Mouse (Mus musculus) left cerebral cortex, postnatal 10 days (tissue): ENCODE measurements at regions not wholly inside any gene's neighbourhood (a gene's known extent, or its start where the extent isn't known, plus 50 kb on each side); places are given as distances from the start of the nearest gene placed in this dataset.

Experiments used
- DNase-seq, 2 experiments: peaks; one replicate each; pipeline ENCODE4 v3.0.0; 2021 to 2022; ENCODE audit warnings: low spot score in 2 of 2, mixed read lengths in 1 of 2; ENCODE audit errors: extremely low spot score in 1 of 2
- intact Hi-C: fragments of 180-260 bp; cut with DNase I; formaldehyde crosslinking; loops from one replicate; pipeline ENCODE4 v1.15.1; 2025

GRCm38 (mm10) chr8:88916064-88916463 lies 127.9 kb downstream of the Sall1 start:
- intact Hi-C loops: no loop called here

GRCm38 (mm10) chr8:88914657-88915056 lies 129.3 kb downstream of the Sall1 start:
- intact Hi-C loops: no loop called here
- no peak for DNase-seq

More at GRCm38 (mm10) chr8:88916064-88916463, 127.9 kb downstream of the Sall1 start:
- DNase-seq: no peak

GRCm38 (mm10) chr8:88914190-88914589 lies 129.8 kb downstream of the Sall1 start:
- DNase-seq: no peak
- intact Hi-C loops: no loop called here

GRCm38 (mm10) chr8:88906244-88906643 lies 137.7 kb downstream of the Sall1 start:
- intact Hi-C loops: no loop called here
- DNase-seq: no peak

- intact Hi-C loops: no loop called here
- no peak for DNase-seq
Measured at GRCm38 (mm10) chr8:88903094-88903493, 140.9 kb downstream of the Sall1 start.

GRCm38 (mm10) chr8:88883751-88884390 lies 160.1 kb downstream of the Sall1 start:
- intact Hi-C loops: no loop called here
- no peak for DNase-seq

GRCm38 (mm10) chr8:88879857-88880256 lies 164.1 kb downstream of the Sall1 start:
- peak in 1 of 2 experiments; percentile 41 for DNase-seq
- intact Hi-C loops: no loop called here

DNA sequence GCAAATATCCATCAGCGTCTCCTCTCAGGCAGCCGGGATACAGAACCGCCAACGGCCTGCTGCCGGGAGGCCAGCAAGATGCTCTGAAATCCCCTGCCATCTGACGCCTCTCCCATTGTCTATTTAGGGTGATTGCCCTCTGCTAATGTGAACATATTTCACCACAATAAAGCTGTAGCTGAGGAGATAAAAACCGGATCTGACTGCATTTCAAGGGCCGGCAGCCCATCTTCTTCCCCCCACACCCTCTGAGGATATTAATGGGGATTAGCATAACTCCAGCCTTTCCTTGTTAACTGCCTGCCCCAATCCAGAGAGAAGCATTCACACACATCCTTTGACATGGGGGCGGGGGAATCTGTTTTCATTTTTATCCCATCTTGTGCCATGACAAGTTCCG lies 166.0 kb downstream of the Sall1 start:
- no peak for DNase-seq
- intact Hi-C loops: no loop called here

DNA sequence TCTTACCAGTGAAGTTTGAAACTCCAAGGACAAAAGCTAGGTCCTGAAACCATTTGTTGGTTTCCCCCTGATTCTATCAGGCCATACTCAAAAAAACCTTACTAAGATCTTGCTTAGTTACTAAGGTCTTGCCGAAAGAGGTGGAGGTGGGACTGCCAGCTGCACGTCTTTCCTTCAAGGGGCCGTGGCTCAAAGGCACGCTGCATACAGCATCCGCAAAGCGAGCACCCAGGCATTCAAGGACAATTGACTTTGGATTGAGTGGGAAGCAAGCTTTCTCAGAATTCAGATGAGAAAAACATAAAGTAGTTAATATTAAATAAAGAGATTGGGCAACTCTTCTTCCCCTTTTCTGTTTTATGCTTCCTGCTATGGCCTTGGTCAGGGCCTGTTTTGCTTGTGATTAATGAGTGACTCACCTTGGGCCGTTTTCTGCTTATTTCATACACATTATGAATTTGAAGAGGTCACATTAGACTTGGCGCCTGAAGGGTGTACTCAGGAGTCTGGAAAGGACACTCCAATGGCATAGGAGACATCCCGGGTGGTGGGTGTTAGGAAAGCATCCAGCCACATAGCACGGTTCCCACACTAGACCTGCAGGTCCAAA lies 166.1 kb downstream of the Cyld start:
- intact Hi-C loops: no loop called here
- DNase-seq: no peak

DNA sequence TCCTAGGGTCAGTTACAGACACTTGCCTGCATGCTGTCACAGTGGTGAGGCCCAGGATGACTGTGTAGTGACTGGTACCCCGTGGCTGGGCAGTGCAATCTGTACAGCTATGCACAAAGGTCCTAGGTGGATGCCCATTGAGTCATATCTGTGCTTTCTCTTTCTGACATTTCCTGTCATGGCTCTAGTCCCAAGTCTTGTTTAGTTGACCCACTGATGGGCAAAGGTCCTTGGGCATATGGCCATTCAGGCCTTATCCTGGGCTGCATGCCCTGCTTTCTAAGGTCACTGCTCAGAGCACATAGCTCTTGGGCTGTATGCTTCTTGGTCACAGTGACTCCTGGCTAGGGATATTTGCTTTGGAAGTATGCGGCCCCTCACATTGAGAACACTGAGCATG lies 160.4 kb downstream of the Cyld start:
- DNase-seq: no peak
- intact Hi-C loops: no loop called here

- no peak for DNase-seq
- intact Hi-C loops: no loop called here
Measured at GRCm38 (mm10) chr8:88853200-88853599, 156.4 kb downstream of the Cyld start.

- intact Hi-C loops: no loop called here
- no peak for DNase-seq
Measured at GRCm38 (mm10) chr8:88845916-88846315, 149.1 kb downstream of the Cyld start.

DNA sequence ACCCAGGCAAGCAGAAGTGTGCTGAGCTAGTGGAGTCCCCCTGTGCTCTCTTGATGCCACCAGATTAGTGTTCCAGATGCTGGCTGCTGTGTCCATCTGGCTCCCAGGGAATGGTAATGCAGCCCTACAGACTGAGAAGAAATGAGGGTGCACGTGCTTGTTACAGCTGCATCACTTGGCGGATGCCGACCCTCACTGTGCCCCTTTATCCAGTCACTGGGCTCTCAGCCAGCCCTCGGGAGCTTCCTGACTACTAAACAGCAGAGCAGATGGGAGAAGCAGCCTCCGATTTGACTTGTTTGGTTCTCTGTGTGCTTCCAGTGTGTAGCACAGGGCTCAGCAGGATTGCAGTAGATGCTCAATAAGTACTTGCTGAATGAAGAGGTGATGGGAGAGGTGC lies 147.5 kb downstream of the Cyld start:
- peak; percentile 63 to 72 for DNase-seq
- intact Hi-C loops: no loop called here

DNA sequence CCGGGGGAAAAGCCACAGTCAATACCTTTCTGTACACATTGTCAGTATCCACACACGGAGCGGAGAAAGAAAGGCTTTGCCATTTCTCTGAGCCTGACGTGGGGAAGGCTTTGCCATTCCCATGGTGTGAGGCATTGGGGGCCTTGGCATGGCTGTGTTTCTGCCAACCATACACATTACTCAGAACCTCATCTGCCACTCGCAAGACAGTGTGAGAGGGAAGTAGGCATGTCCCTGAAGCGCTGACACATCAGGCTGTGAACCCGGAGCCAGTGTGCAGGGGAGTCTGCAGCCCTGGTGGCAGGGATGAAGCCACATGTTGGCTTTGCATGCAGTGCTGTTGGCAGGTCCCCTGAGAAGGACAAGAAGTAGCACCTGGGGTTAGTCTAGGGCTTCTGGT lies 145.6 kb downstream of the Cyld start:
- DNase-seq: no peak
- intact Hi-C loops: no loop called here

DNA sequence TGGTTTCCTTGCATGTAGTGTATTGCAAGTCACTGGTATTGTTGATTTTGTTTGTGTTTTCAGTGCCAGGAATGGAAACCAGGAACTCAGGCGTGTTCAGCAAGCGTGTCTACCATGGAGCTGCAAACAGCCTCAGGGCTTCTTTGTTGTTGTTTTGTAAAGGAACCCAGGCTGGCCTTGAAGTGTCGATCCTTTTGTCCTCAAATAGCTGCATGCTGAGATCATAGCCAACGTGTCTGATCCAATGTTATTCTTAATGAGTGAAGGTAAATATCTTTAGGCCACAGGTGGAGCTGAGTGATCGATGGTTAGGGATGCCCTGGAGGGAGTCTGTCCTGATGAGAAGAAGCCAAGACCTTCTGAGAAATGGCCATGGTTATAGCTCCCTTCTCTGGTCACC lies 143.3 kb downstream of the Cyld start:
- intact Hi-C loops: no loop called here
- no peak for DNase-seq

GRCm38 (mm10) chr8:88835756-88836291 lies 139.0 kb downstream of the Cyld start:
- no peak for DNase-seq
- intact Hi-C loops: no loop called here

DNA sequence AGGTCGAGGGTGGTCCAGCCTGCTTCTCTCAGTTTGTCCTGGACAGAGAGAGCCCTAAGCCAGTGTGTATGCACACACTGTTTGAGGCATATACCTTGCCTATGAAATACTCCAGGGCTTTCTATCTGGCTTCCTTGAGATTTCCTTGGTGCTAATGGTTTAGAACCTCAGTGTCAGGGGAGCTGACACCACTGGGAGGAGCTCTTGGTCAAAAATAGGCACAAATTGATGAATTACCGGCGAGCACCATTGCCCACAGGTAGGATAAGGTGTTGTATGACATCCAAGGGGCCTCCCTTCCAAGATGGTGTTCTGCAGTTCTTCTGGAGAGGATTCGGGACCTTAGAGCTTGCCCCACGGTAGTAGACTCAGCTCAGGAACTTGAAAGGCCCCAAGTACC lies 129.0 kb downstream of the Cyld start:
- DNase-seq: no peak
- intact Hi-C loops: no loop called here

GRCm38 (mm10) chr8:88823931-88824330 lies 127.1 kb downstream of the Cyld start:
- intact Hi-C loops: no loop called here
- DNase-seq: no peak

DNA sequence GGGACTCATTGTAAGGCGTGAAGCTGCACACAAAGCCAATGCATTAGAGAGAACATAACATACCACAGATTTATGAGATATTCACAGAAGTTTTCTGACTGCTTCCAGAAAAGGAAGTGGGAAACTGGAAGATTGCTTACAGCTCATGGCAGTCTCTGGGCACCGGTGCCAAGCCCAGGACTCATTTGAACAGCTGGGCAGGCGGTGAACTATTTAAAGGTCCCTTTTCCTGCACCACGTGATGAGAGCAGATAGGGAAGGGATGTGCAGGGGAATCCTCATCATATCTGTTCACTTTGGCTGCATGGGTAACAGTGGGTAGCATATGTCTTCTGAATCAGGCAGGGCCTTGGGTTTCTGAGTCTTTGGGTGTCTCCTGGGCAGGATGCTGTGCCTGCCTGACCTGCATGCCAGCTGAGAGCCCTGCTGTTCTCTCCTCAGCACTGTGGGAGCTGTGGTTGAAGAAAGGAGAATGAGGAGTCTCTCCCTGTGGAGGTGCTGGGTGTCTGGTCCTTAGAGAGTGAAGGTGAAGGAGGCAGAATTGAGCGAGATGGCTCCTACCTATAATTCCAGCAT lies 123.5 kb downstream of the Cyld start:
- DNase-seq: no peak
- intact Hi-C loops: no loop called here

- intact Hi-C loops: no loop called here
- no peak for DNase-seq
Measured at GRCm38 (mm10) chr8:88816461-88816860, 119.6 kb downstream of the Cyld start.
